Mouse (Mus musculus) embryonic facial prominence, embryonic 10.5 days (tissue): ENCODE measurements at regions not wholly inside any gene's neighbourhood (a gene's known extent, or its start where the extent isn't known, plus 50 kb on each side); places are given as distances from the start of the nearest gene placed in this dataset.

ENCODE experiments used
- DNase-seq: peaks from one replicate; pipeline ENCODE4 v3.0.0-alpha.2; 2017; ENCODE audit warnings: low spot score
- H3K27ac ChIP-seq: fragments of 300-500 bp; sonication (generic); replicated peaks from 2 replicates; pipeline ENCODE4 v1.5.1; 2016; ENCODE audit warnings: mild to moderate bottlenecking
- H3K27me3 ChIP-seq: fragments of 300-500 bp; sonication (generic); replicated peaks from 2 replicates; pipeline ENCODE4 v1.6.1; 2016; ENCODE audit warnings: low read depth, mild to moderate bottlenecking; ENCODE audit not compliant: poor library complexity, severe bottlenecking
- H3K36me3 ChIP-seq: fragments of 300-500 bp; sonication (generic); replicated peaks from 2 replicates; pipeline ENCODE4 v1.6.1; 2016; ENCODE audit warnings: mild to moderate bottlenecking, moderate library complexity
- H3K4me1 ChIP-seq: fragments of 300-500 bp; sonication (generic); 2 replicates; pipeline ENCODE4 v1.6.1; 2016
- H3K4me3 ChIP-seq: fragments of 300-500 bp; sonication (generic); 2 replicates; pipeline ENCODE4 v1.5.1; 2016; ENCODE audit warnings: mild to moderate bottlenecking, moderate library complexity
- H3K9me3 ChIP-seq: fragments of 300-500 bp; sonication (generic); 2 replicates; pipeline ENCODE4 v1.6.1; 2016; ENCODE audit warnings: mild to moderate bottlenecking
- WGBS: fragments of 180-500 bp; shearing (Covaris S2); methylation state at CpG from one replicate; pipeline ENCODE4 v1.1.7; 2016; 5-methylcytosine and 5-hydroxymethylcytosine counted together

- Histone ChIP-seq H3K27ac (no peak overlapping the region), H3K4me3 (no peak overlapping the region), H3K4me1 (no peaks in the 10 kb centered on the region), H3K9me3 (no peaks in the 10 kb centered on the region), H3K27me3 (no peaks in the 10 kb centered on the region), H3K36me3 (no peaks in the 10 kb centered on the region)
- 94% methylated on average over 2 of the region's 2 CpGs for WGBS
- no peak for DNase-seq
Observed at GRCm38 (mm10) chr7:40623286-40623685, 274.8 kb upstream of the Vstm2b start.

DNA sequence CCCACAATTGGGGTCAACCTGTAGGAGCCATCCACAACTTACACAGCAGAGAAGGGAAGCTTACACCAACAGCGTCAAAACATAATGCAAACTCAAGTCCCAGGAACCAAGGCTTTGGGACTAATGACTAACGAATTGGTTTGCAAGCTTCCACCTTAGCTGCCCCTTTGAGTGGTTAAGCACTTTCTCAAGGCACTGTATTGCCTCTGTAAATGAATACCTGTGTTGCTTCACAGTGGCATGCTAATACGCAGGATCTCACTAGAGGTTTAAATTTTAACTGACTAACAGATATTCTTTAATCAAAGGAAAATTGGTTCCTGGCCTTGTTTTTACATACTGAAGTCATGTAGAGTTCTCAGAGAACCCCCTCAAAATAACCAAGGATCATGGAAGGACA, 261.8 kb upstream of the Vstm2b start:
- Histone ChIP-seq H3K4me1 (no peaks in the 10 kb centered on the region), H3K27me3 (no peaks in the 10 kb centered on the region), H3K9me3 (no peaks in the 10 kb centered on the region), H3K36me3 (no peaks in the 10 kb centered on the region), H3K4me3 (no peak overlapping the region), H3K27ac (no peak overlapping the region)
- DNase-seq, result no peak
- 92% methylated on average over 3 of the region's 3 CpGs for WGBS

GRCm38 (mm10) chr7:40654982-40655381, 243.1 kb upstream of the Vstm2b start:
- no peaks in the 10 kb centered on the region for H3K9me3 ChIP-seq
- no peak for DNase-seq
- peaks cover 7% of the 10 kb centered on the region for H3K4me1 ChIP-seq
- H3K4me3 ChIP-seq, result no peak overlapping the region
- 65% methylated on average over 7 of the region's 7 CpGs for WGBS
- no peaks in the 10 kb centered on the region for H3K36me3 ChIP-seq
- no peaks in the 10 kb centered on the region for H3K27me3 ChIP-seq
- no peak overlapping the region for H3K27ac ChIP-seq

DNA sequence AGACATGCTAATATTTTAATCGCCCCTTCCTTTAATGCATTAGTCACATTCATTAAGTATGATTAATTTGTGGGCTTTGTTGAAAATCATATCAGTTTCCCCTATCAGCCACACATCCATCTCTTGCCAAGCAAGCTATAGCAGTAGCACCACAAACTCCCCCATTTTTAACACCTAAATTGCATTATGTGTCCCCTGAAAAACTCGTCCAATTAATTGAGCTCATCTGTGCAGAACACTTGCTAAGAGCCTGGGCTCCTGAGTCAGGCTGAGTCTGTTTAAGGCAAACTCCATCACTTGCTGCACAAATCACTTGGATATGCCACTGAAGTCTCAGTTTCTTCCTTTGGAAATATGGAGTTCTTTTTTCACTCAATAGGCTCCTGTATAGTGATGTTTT, 242.7 kb upstream of the Vstm2b start:
- Histone ChIP-seq H3K4me3 (no peak overlapping the region), H3K36me3 (no peaks in the 10 kb centered on the region), H3K27me3 (no peaks in the 10 kb centered on the region), H3K9me3 (no peaks in the 10 kb centered on the region), H3K4me1 (peaks cover 7% of the 10 kb centered on the region), H3K27ac (no peak overlapping the region)
- WGBS, result 74% methylated on average over 2 of the region's 2 CpGs
- DNase-seq, result no peak

DNA sequence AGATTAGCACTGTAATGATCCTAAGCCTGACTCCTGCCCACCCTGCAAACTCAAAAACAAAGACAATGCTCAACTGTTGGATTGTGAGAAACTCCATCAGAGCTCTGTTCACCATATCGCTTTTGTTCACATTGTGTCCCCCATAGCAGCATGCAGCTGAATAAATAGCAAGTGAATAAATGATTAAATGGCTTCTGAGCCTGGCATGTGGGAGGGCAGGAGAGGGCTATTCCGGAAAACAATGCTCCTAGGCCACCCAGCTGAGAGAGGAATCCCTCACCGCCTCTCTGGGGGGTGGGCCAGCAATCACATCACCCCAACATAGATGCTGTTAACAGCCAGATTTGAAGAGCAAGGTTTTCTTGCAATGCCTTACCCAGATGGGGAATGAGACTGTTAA, 238.5 kb upstream of the Vstm2b start:
- H3K36me3 ChIP-seq, result no peaks in the 10 kb centered on the region
- H3K4me1 ChIP-seq, result peaks cover 7% of the 10 kb centered on the region
- H3K27ac ChIP-seq, result no peak overlapping the region
- DNase-seq, result no peak
- no peak overlapping the region for H3K4me3 ChIP-seq
- H3K9me3 ChIP-seq, result no peaks in the 10 kb centered on the region
- 27% methylated on average over 3 of the region's 3 CpGs for WGBS
- H3K27me3 ChIP-seq, result no peaks in the 10 kb centered on the region

DNA sequence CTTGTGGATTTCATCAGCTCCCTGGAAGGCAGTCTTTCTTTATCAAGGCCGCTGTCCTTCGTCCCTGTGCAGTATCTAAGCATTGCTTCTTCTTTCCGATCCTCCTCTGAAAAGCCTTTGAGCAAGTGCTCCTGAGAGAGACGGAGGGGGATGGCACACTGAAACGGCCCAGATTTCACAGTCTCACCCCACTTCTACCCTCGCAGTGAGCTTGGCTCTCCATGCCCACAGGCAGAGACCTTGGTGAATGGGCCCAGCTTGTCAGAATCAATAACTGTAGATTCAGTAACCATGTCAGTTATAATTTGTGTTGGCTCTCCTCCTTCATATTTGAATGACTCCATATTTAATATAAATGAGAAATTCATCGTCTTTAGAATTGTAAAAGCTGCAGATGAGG, 234.3 kb upstream of the Vstm2b start:
- WGBS, result 83% methylated on average over 7 of the region's 7 CpGs
- H3K27ac ChIP-seq, result no peak overlapping the region
- H3K4me1 ChIP-seq, result peaks cover 7% of the 10 kb centered on the region
- H3K9me3 ChIP-seq, result no peaks in the 10 kb centered on the region
- no peaks in the 10 kb centered on the region for H3K36me3 ChIP-seq
- no peak for DNase-seq
- H3K27me3 ChIP-seq, result no peaks in the 10 kb centered on the region
- no peak overlapping the region for H3K4me3 ChIP-seq

DNA sequence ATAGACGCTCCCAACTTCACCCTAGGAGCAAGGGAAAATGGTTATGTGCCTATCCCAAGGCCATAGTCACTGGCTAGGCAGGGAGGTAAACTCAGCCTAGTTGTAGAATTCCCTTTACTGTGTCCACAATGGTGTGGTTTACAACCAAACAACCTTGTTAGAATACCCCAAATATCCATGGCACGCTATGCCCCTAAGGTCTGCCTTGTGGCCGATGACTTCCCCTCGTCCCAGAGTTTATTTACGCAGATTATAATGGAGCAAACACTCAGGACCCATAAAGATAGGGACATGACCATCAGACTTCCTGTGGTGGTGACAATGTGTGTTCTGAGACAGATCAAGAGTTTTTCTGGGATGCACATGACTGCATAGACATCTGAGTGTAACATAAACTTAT, 231.5 kb upstream of the Vstm2b start:
- H3K27ac ChIP-seq, result no peak overlapping the region
- H3K4me1 ChIP-seq, result peaks cover 6% of the 10 kb centered on the region
- no peaks in the 10 kb centered on the region for H3K9me3 ChIP-seq
- no peak for DNase-seq
- 90% methylated on average over 5 of the region's 5 CpGs for WGBS
- H3K4me3 ChIP-seq, result no peak overlapping the region
- H3K36me3 ChIP-seq, result no peaks in the 10 kb centered on the region
- H3K27me3 ChIP-seq, result no peaks in the 10 kb centered on the region

- Histone ChIP-seq H3K4me3 (no peak overlapping the region), H3K4me1 (peaks cover 6% of the 10 kb centered on the region), H3K9me3 (no peaks in the 10 kb centered on the region), H3K27me3 (no peaks in the 10 kb centered on the region), H3K27ac (no peak overlapping the region), H3K36me3 (no peaks in the 10 kb centered on the region)
- 67% methylated on average over 5 of the region's 5 CpGs for WGBS
- no peak for DNase-seq
Observed at GRCm38 (mm10) chr7:40670401-40670800, 227.7 kb upstream of the Vstm2b start.

- Histone ChIP-seq H3K9me3 (no peaks in the 10 kb centered on the region), H3K36me3 (no peaks in the 10 kb centered on the region), H3K4me3 (no peak overlapping the region), H3K27me3 (no peaks in the 10 kb centered on the region), H3K4me1 (peaks cover 6% of the 10 kb centered on the region), H3K27ac (no peak overlapping the region)
- no peak for DNase-seq
- 94% methylated on average over 4 of the region's 4 CpGs for WGBS
Observed at GRCm38 (mm10) chr7:40671068-40671467, 227.1 kb upstream of the Vstm2b start.

GRCm38 (mm10) chr7:40672348-40672747, 225.8 kb upstream of the Vstm2b start:
- no peak overlapping the region for H3K27ac ChIP-seq
- DNase-seq, result peak; percentile 12
- H3K4me1 ChIP-seq, result peaks cover 6% of the 10 kb centered on the region
- H3K9me3 ChIP-seq, result no peaks in the 10 kb centered on the region
- 85% methylated on average over 1 of the region's 1 CpGs for WGBS
- no peak overlapping the region for H3K4me3 ChIP-seq
- H3K27me3 ChIP-seq, result no peaks in the 10 kb centered on the region
- no peaks in the 10 kb centered on the region for H3K36me3 ChIP-seq

DNA sequence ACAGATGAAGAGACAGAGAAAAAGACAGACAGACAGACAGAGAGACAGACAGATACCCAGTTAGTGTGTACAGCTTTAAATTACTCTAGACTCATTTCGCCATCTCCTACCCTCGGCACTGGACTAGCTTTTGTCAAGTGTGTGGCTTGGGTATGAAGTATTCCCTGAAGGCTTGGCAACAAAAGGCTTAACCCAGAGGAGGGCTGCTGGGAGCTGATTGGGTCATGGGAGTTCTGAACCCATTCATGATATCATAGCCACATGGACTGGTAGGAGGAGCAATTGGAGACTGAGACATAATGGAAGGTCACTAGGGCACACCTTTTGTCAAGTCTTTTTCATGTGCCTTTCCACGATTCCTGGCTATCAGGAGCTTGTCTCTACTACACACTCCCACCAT, 223.7 kb upstream of the Vstm2b start:
- H3K27ac ChIP-seq, result no peak overlapping the region
- H3K4me1 ChIP-seq, result peaks cover 6% of the 10 kb centered on the region
- H3K4me3 ChIP-seq, result no peak overlapping the region
- no peaks in the 10 kb centered on the region for H3K9me3 ChIP-seq
- no peak for DNase-seq
- H3K27me3 ChIP-seq, result no peaks in the 10 kb centered on the region
- H3K36me3 ChIP-seq, result no peaks in the 10 kb centered on the region
- WGBS, result 62% methylated on average over 3 of the region's 3 CpGs

- H3K27me3 ChIP-seq, result no peaks in the 10 kb centered on the region
- DNase-seq, result no peak
- no peak overlapping the region for H3K4me3 ChIP-seq
- no peaks in the 10 kb centered on the region for H3K36me3 ChIP-seq
- no peak overlapping the region for H3K27ac ChIP-seq
- no peaks in the 10 kb centered on the region for H3K9me3 ChIP-seq
- 69% methylated on average over 2 of the region's 2 CpGs for WGBS
- no peaks in the 10 kb centered on the region for H3K4me1 ChIP-seq
Observed at GRCm38 (mm10) chr7:40677601-40678000, 220.5 kb upstream of the Vstm2b start.

DNA sequence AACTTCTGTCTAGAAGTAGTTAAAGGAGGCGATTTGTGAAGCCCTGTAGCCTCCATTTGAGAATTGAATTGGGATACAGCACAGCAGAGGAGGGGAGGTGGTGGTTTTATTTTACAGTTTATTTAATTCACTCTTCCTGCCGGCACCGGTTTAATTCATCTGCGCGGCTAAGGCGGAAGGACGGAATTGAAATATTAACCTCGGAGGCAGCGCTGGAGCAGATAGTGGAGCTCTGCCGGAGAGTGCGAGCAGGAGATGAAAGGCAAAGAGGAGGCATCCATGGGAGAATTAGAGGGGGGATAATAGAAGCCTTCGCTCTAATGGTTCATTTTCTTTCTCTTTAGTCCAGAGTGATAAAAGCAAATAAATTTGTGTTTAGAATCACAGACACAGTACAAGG, 217.6 kb upstream of the Vstm2b start:
- Histone ChIP-seq H3K9me3 (no peaks in the 10 kb centered on the region), H3K4me3 (no peak overlapping the region), H3K36me3 (no peaks in the 10 kb centered on the region), H3K27me3 (no peaks in the 10 kb centered on the region), H3K4me1 (no peaks in the 10 kb centered on the region), H3K27ac (no peak overlapping the region)
- WGBS, result 78% methylated on average over 12 of the region's 12 CpGs
- DNase-seq, result no peak

DNA sequence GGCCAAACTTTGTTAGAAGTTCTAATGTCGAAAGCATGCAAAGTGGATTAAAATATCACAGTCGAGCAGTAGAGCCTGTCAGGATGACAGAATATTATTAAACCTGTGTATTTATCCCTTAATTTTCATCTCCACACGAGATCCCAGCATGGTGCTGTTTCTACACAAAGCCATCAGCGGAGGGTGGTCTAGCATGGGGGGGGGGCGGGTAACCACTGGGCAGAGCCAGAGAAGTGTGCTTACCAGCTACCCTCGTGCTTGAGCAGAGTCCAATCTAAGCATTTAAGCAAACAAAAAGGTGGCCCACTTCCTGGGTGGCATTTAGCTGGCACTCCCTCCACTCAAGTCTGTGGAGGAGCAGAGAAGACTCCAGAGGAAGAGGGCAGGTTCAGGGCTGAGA, 217.1 kb upstream of the Vstm2b start:
- Histone ChIP-seq H3K36me3 (no peaks in the 10 kb centered on the region), H3K27ac (no peak overlapping the region), H3K4me1 (no peaks in the 10 kb centered on the region), H3K27me3 (no peaks in the 10 kb centered on the region), H3K9me3 (no peaks in the 10 kb centered on the region), H3K4me3 (no peak overlapping the region)
- WGBS, result 52% methylated on average over 6 of the region's 6 CpGs
- no peak for DNase-seq
